Comparison of ENCODE assay signal across 24 mouse cellular contexts in genomic region chr7:102228049-102228670, GRCm38 (mm10).
"Had no signal": no experiment of that assay in that cellular context is flagged by ENCODE, and none has a peak within 500 bp of the region (broad histone marks: within the 10 kb centered on the region; RNA-seq: fewer than 3 reads in every experiment).

No protein-coding gene starts in this region.

- H3K4me3 ChIP-seq: gastrocnemius, adult 2 months; heart, embryonic 12.5 days; hindbrain, embryonic 10.5 days; hindbrain, embryonic 12.5 days; intestine, embryonic 15.5 days; layer of hippocampus, adult 2 months; left cerebral cortex, adult 2 months; limb, embryonic 10.5 days; limb, embryonic 12.5 days had no signal

- H3K27me3 ChIP-seq: heart, embryonic 12.5 days; hindbrain, embryonic 12.5 days; intestine, embryonic 15.5 days; limb, embryonic 12.5 days had no signal

- H3K4me1 ChIP-seq: hindbrain, embryonic 12.5 days; limb, embryonic 12.5 days had no signal

- H3K27ac ChIP-seq: gastrocnemius, adult 2 months; hindbrain, embryonic 10.5 days; hindbrain, embryonic 12.5 days; hindbrain, embryonic 14.5 days; intestine, embryonic 15.5 days; layer of hippocampus, adult 2 months; left cerebral cortex, adult 2 months; limb, embryonic 10.5 days; limb, embryonic 12.5 days had no signal

- DNase-seq: gastrocnemius, adult 2 months; gastrocnemius, postnatal 10 days; gastrocnemius, postnatal 25 days; heart, postnatal 10 days; heart, postnatal 4 days; kidney, adult 18-20 months; kidney, adult 8-10 months; kidney, postnatal 10 days; kidney, postnatal 25 days; kidney, postnatal 4 days; liver had no signal

- H3K9ac ChIP-seq: heart, embryonic 12.5 days; hindbrain, embryonic 12.5 days; hindbrain, embryonic 14.5 days; intestine, embryonic 15.5 days; limb, embryonic 12.5 days had no signal

- ATAC-seq: hindbrain, embryonic 16.5 days; inflammation-experienced regulatory T-cells, adult 6 months; intestine, embryonic 15.5 days; intestine, postnatal 0 days had no signal

- H3K4me2 ChIP-seq: heart, embryonic 12.5 days; hindbrain, embryonic 12.5 days; hindbrain, embryonic 14.5 days; intestine, embryonic 15.5 days; limb, embryonic 12.5 days; liver, embryonic 11.5 days had no signal

- H3K9me3 ChIP-seq: heart, embryonic 12.5 days; intestine, embryonic 15.5 days had no signal
